Mouse (Mus musculus): Measurements from ENCODE around the gene Cep55.

The Cep55 gene

GRCm38 (mm10) chr19:38054720-38055192 lies at the start of gene Cep55:
Gene Cep55 (plus strand): TSS chr19:38055011.
- in situ Hi-C loops (cut with MboI, MseI) = loop anchor here (5.0 to 10.0 kb wide), 3 partner anchors 97 to 900 kb away; no protein-coding TSS in a partner anchor

DNA sequence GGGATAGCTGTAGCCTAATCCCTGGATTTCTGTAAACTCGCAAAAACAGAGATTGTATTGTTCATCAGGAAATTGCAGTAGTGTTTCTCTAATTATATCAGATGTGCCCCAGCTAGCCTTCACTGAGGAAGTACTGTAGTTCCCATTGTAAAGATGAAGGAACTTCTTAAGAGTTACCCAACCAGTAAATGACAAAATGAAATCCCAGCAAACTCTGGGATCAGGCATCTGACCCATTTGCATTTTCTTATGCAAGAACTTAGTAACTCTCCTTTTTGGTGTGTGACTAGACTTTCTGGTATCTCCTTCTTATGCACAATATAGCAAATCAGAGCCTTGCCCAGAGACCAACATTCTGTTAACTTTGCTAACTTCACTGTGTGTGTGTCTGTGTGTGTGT lies 43.4 kb upstream of the Cep55 start:
- in situ Hi-C loops (cut with MboI, MseI) = no loop called here

- in situ Hi-C loops (cut with MboI, MseI) = no loop called here
Measured at GRCm38 (mm10) chr19:38014443-38014842, 40.4 kb upstream of the Cep55 start.

DNA sequence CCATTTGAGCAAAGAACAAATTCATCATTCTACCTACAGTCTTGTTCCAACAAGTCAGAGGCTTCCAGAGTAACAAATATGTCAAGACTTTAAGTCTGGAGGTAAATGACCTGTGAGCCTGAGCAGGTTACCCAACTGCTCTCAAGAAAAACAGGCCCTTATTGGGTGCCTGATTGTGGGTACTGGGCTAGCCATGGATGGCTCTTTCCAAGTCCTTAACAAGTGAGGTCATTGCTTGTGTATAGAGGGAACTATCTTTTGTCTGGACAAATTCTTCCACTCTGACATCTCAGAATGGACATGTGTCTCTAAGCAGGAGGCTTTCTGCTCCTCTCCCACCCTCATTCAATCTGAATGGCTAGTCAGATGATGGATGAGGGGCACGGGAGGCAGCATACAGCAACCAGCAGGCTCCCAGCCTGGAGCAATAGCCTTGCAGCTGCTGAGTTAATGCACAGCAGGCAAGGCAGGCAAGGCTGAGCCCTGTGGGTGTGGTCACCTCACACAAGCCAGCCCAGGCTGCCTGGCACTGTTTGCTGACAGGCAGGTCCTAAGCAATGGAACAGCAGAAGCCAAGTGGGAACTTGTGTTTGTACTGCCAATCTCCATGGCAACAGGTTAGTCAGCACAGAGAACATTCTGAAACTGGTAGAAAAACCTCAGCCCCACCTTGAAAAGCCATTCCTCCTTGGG lies 39.5 kb upstream of the Cep55 start:
- in situ Hi-C loops (cut with MboI, MseI) = no loop called here

GRCm38 (mm10) chr19:38015873-38016254 lies 38.9 kb upstream of the Cep55 start:
- in situ Hi-C loops (cut with MboI, MseI) = no loop called here

DNA sequence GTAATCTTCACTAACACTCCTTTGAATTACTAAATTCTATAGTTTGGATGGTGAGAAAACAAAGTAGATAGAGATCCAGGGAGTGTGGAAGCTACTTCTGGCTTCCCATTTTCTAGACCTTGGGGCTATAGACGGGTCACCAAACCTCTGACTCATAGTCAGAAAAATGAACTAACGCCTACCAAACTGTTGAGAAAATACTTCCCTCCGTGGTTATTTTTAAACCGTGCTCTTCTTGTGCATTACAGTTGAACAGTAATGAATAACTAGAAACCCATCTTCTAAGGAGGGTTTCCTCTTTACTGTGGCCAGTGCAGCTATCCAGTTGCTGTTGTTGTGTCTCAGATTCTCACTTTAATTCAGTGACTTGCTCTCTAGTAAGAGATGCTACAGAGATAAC lies 32.1 kb upstream of the Cep55 start:
- in situ Hi-C loops (cut with MboI, MseI) = no loop called here

- in situ Hi-C loops (cut with MboI, MseI) = no loop called here
Measured at GRCm38 (mm10) chr19:38023603-38024002, 31.2 kb upstream of the Cep55 start.

GRCm38 (mm10) chr19:38025254-38026041 lies 29.4 kb upstream of the Cep55 start:
- in situ Hi-C loops (cut with MboI, MseI) = no loop called here

- in situ Hi-C loops (cut with MboI, MseI) = no loop called here
Measured at GRCm38 (mm10) chr19:38026211-38026624, 28.6 kb upstream of the Cep55 start.

DNA sequence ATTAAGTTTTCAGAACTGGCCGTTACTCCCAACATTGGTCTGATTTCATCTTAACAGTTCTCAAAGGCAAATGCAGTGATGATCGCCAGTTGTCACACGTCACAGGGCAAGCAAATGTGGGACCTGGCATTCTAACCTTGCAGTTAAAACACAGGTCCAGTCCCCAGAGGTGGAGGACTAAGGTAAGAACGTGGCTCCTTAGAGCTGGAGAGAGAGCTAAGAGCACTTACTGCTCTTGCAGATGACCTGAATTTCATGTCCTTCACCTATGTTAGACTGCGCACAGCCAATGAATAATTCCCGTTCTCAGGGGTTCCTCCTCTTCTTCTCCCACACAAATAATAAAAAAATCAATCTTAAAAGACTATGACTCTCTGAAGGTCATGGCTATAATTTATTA lies 27.4 kb upstream of the Cep55 start:
- in situ Hi-C loops (cut with MboI, MseI) = no loop called here

DNA sequence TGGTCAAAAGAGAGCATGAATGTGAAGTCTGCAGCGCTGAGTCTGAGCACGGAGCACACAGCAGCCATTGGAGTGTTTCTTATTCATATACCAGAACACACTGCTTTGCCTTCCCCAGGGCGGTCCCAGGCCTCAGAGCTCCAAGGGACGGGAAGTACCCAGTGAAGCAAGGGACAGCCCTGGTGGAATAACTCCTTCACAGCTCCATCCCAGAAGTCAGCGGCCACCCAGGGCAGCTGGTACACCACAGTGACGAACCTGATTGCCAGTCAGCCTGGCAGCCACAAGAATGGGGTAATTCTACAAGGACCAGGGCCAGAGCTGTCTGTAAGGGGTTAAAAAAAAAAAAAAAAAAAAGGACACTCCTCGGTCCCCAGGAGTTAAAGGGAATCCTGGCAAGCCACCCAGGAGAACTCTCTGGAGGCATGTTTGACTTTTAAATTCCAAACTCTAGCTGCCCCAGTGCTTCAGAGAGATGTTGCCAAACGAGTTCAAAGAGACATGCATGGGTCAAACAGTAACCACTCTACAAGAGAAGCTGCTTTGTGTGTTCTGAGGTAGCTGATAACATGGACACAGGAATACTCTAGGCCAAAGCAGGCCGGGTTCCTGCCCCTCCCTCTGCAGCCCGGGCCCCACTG lies 26.8 kb upstream of the Cep55 start:
- in situ Hi-C loops (cut with MboI, MseI) = no loop called here

DNA sequence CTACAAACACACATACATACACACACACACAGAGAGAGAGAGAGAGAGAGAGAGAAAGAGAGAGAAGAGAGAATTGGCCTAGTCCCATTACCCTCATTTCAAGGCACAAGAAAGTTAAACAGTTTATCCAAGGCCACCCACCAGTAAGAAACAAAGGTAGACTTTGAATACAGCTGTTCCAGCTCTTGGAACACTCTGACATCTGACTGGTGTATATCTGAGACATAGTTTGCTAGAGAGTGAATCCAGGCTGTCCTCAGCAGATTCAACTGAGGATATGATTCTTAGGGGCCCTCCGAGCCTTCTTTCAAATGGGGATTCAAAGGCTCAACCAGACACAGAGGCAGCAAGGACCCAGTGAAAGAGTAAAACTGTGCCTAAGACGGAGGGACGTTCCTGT lies 25.5 kb upstream of the Cep55 start:
- in situ Hi-C loops (cut with MboI, MseI) = no loop called here

GRCm38 (mm10) chr19:38029871-38030270 lies 24.9 kb upstream of the Cep55 start:
- in situ Hi-C loops (cut with MboI, MseI) = no loop called here

GRCm38 (mm10) chr19:38030673-38031137 lies 24.1 kb upstream of the Cep55 start:
- in situ Hi-C loops (cut with MboI, MseI) = no loop called here

DNA sequence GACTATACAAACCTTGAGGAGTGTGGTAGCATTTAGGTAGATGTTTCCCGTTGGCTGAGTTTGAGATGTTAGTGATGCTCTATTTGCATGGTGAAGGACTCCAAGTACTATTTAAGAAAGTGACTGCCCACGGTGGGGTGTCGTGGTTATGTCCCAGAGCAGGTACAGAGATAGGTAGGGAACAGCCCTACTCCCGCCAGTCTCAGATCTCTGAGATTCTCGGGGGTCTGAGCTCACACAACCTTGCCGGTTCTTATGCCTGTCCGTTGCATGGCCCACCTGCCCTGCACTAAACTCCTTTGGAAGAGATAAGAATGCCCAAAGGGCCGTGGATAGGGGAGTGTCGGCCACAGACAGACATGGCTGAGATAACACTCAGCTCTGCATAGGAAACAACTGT lies 23.7 kb upstream of the Cep55 start:
- in situ Hi-C loops (cut with MboI, MseI) = no loop called here

GRCm38 (mm10) chr19:38032993-38033734 lies 21.6 kb upstream of the Cep55 start:
- in situ Hi-C loops (cut with MboI, MseI) = no loop called here

- in situ Hi-C loops (cut with MboI, MseI) = no loop called here
Measured at GRCm38 (mm10) chr19:38033735-38034057, 21.1 kb upstream of the Cep55 start.

- in situ Hi-C loops (cut with MboI, MseI) = no loop called here
Measured at GRCm38 (mm10) chr19:38034696-38035095, 20.1 kb upstream of the Cep55 start.

- in situ Hi-C loops (cut with MboI, MseI) = no loop called here
Measured at GRCm38 (mm10) chr19:38035766-38036165, 19.0 kb upstream of the Cep55 start.

DNA sequence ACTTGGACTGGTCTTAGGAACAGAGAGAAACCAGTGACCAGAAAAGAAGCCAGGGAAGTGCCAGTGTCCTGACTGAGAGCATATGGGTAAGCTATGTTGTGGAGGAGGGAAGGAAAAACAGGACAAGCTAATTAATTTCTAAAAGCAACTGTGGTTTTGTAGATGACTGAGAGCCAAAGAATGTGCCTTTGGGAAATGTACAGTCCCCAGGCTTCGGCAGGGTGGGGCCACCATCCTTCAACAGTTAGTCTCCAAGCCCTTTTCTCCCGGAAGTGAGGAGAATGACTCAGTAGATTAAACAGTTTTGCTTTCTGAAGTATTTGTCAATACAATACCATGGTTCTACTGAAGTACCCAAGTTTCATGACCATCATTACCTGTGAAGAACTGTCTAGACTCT lies 16.5 kb upstream of the Cep55 start:
- in situ Hi-C loops (cut with MboI, MseI) = no loop called here

GRCm38 (mm10) chr19:38042261-38042722 lies 12.5 kb upstream of the Cep55 start:
- in situ Hi-C loops (cut with MboI, MseI) = loop anchor here in 1 of 2 experiments (10.0 kb wide), 1 partner anchor 337 kb away; no protein-coding TSS in a partner anchor

Measured in T-helper 17 cell (primary cell).